Mouse (Mus musculus): ENCODE results near the gene Recql5. TPM values are rescaled to one million over a fixed set of nuclear protein-coding genes. Genes with fewer than 3 reads are reported as not detected.

The Recql5 gene
- polyA plus RNA-seq, 1 experiment from 2014 or later = 22.5 TPM

DNA sequence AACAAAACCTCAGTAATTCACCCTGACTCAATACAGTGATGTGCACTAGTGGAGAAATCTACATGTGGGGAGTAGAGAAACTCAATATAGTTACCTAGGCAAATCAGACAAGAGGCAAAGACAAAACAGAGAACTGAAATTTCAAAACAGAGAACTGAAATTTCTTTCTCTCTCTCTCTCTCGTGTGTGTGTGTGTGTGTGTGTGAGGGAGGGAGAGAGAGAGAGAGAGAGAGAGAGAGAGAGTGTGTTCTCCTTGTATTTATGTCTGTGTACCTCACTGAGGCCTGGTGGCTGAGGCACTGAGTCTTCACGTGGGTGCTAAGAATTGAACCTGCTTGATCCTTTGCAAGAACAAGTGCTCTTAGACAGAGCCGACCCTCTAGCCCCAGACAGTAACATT is 3.5 kb downstream of the Recql5 start:
- Histone ChIP-seq H3K27ac (replicated peaks) (no peak overlapping the region), H3K4me1 (replicated peaks) (peaks cover 23% of the 10 kb centered on the region), H3K9ac (no peak overlapping the region), H3K36me3 (peaks cover 39% of the 10 kb centered on the region), H3K4me3 (no peak overlapping the region), H3K27me3 (no peaks in the 10 kb centered on the region), H3K9me3 (no peaks in the 10 kb centered on the region), H3K4me2 (no peak overlapping the region)
- 80% methylated on average over 3 of the region's 3 CpGs for WGBS
- ATAC-seq (ENCODE audit: low read depth) = no peak

DNA sequence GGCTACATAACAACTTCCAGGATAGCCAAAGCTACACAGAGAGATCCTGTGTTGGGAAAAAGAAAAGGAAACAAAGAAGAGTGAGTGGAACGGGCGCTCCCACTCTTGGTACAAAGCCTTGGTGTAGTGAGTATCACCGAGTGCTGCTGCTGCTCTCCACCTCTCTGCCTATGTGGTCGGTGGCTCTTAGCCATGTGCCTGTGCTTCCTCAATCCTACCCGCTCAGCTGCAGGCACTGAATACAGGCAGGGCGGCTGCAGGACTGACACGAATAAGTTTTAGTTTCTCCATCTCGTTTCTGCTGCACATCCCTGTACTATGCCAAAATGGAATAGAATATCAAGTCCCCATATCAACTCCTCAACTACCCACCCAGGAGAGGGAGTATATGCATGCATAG is 4.2 kb downstream of the Recql5 start:
- Histone ChIP-seq H3K4me3 (no peak overlapping the region), H3K36me3 (peaks cover 46% of the 10 kb centered on the region), H3K9ac (no peak overlapping the region), H3K4me2 (no peak overlapping the region), H3K27ac (replicated peaks) (no peak overlapping the region), H3K27me3 (no peaks in the 10 kb centered on the region), H3K9me3 (no peaks in the 10 kb centered on the region), H3K4me1 (replicated peaks) (peaks cover 15% of the 10 kb centered on the region)
- ATAC-seq (ENCODE audit: low read depth) = no peak
- 89% methylated on average over 8 of the region's 8 CpGs for WGBS

DNA sequence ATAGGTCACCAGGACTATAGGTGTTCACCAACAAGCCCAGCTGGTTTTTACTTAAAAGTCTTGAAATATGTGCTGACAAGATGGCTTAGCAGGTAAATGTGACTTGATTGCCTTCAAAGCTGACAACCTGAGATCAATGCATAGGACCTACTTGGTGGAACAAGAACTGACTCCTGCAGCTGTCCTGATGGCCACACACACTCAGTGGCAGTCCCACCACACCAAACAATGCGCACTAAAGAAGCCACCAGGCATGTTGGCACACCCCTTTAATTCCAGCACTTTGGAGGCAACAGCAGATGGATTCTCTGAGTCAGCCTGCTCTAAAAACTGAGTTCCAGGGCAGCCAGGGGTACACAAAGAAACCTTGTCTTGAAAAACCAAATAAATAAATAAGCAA is 11.3 kb downstream of the Recql5 start:
- peaks cover 40% of the 10 kb centered on the region for H3K36me3 ChIP-seq
- no peak overlapping the region for H3K4me3 ChIP-seq
- ATAC-seq (ENCODE audit: low read depth) = no peak
- WGBS = 97% methylated on average over 1 of the region's 1 CpGs
- no peak overlapping the region for H3K9ac ChIP-seq
- no peak overlapping the region for H3K27ac ChIP-seq (replicated peaks)
- no peaks in the 10 kb centered on the region for H3K9me3 ChIP-seq
- H3K4me2 ChIP-seq = no peak overlapping the region
- H3K27me3 ChIP-seq = no peaks in the 10 kb centered on the region
- H3K4me1 ChIP-seq (replicated peaks) = no peaks in the 10 kb centered on the region

DNA sequence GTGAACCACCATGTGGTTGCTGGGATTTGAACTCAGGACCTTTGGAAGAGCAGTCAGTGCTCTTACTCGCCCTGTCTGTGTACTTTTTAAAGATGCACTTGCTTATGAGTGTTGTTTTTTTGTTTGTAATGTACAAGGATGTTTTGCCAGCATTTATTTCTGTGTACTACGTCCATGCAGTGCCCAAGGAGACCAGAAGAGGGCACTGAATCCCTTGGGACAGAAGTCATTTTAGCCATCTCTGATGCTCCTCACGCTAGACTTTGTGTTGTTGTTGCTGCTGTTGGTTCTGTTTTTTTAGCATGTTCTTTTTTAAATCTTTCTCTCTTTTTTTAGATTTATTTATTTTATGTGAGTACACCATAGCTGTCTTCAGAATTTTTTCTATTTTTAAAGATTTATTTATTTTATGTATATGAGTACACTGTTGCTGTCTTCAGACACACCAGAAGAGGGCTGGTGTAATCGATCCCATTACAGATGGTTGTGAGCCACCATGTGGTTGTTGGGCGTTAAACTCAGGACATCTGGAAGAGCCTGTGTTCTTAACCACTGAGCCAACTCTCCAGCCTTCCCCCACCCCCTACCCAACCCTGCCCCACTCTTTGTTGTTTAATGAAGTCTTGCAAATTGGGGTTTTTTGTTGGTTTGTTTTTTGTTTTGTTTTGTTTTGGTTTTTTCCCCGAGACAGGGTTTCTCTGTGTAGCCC is 13.0 kb downstream of the Recql5 start:
- Histone ChIP-seq H3K9me3 (no peaks in the 10 kb centered on the region), H3K9ac (no peak overlapping the region), H3K36me3 (peaks cover 51% of the 10 kb centered on the region), H3K4me3 (no peak overlapping the region), H3K4me1 (replicated peaks) (no peaks in the 10 kb centered on the region), H3K4me2 (no peak overlapping the region), H3K27ac (replicated peaks) (no peak overlapping the region), H3K27me3 (no peaks in the 10 kb centered on the region)
- WGBS = 47% methylated on average over 6 of the region's 6 CpGs
- ATAC-seq (ENCODE audit: low read depth) = no peak

DNA sequence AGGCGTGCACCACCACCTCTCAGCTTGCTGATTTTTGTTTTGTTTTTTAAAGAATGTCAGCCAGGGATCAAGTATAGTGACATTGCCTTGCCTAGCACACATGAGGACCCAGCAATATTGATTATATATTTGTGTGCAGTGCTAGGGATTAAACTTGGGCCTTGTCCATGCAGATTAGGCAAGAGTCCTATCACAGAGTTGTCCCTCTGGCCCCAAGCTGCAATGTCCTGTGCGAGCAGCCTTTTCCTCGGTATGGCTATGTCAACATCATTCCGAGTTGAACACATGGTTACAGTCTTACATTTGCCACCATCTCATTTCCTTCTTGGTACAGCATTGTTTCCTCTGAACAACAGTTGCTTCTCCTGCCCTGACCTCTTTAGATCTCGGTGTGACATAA is 14.2 kb downstream of the Recql5 start:
- H3K27me3 ChIP-seq = no peaks in the 10 kb centered on the region
- H3K4me3 ChIP-seq = no peak overlapping the region
- H3K27ac ChIP-seq (replicated peaks) = no peak overlapping the region
- H3K4me2 ChIP-seq = no peak overlapping the region
- no peak overlapping the region for H3K9ac ChIP-seq
- no peaks in the 10 kb centered on the region for H3K4me1 ChIP-seq (replicated peaks)
- H3K36me3 ChIP-seq = peaks cover 51% of the 10 kb centered on the region
- WGBS = 91% methylated on average over 5 of the region's 5 CpGs
- no peak for ATAC-seq (ENCODE audit: low read depth)
- no peaks in the 10 kb centered on the region for H3K9me3 ChIP-seq

DNA sequence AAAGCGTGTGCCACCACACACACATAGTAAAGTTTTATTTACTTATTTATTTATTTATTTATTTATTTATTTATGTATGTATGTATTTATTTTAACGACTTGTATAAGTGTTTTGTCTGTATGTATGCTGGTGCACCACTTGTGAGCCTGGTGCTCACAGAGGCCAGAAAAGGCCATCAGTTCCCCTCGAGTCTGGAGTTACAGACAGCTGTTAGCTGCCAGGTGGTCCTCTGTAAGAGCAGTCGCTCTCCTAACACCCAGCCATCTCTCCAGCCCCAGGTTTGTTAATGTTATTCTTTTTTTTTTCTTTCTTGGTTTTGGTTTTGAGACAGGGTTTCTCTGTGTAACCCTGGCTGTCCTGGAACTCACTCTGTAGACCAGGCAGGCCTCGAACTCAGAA is 14.6 kb downstream of the Recql5 start:
- no peak overlapping the region for H3K9ac ChIP-seq
- H3K27me3 ChIP-seq = no peaks in the 10 kb centered on the region
- no peak for ATAC-seq (ENCODE audit: low read depth)
- no peak overlapping the region for H3K27ac ChIP-seq (replicated peaks)
- no peak overlapping the region for H3K4me2 ChIP-seq
- 90% methylated on average over 5 of the region's 5 CpGs for WGBS
- no peak overlapping the region for H3K4me3 ChIP-seq
- no peaks in the 10 kb centered on the region for H3K9me3 ChIP-seq
- peaks cover 51% of the 10 kb centered on the region for H3K36me3 ChIP-seq
- no peaks in the 10 kb centered on the region for H3K4me1 ChIP-seq (replicated peaks)

DNA sequence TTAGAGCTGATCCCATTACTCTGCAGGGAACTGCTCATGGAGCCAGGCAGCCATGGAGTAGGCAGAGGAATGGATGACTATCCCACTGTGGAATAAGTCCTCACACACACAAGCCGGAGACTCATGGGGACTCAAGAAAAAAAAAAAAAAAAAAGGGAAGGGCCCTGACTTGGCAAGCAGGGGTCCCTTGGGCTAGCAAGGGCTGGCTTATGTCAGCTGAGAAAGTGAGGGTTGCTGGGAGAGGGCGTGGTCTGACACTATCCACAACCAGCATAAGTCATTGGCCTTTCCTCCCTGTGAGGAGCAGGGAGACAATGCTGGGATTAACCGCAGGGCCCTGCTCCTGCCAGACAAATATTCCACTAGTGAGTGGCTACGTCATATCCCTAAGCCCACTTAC is 16.7 kb downstream of the Recql5 start:
- ATAC-seq (ENCODE audit: low read depth) = no peak
- Histone ChIP-seq H3K9ac (no peak overlapping the region), H3K4me3 (no peak overlapping the region), H3K27me3 (no peaks in the 10 kb centered on the region), H3K9me3 (no peaks in the 10 kb centered on the region), H3K36me3 (peaks cover 50% of the 10 kb centered on the region), H3K27ac (replicated peaks) (no peak overlapping the region), H3K4me1 (replicated peaks) (no peaks in the 10 kb centered on the region), H3K4me2 (no peak overlapping the region)
- 96% methylated on average over 4 of the region's 4 CpGs for WGBS

DNA sequence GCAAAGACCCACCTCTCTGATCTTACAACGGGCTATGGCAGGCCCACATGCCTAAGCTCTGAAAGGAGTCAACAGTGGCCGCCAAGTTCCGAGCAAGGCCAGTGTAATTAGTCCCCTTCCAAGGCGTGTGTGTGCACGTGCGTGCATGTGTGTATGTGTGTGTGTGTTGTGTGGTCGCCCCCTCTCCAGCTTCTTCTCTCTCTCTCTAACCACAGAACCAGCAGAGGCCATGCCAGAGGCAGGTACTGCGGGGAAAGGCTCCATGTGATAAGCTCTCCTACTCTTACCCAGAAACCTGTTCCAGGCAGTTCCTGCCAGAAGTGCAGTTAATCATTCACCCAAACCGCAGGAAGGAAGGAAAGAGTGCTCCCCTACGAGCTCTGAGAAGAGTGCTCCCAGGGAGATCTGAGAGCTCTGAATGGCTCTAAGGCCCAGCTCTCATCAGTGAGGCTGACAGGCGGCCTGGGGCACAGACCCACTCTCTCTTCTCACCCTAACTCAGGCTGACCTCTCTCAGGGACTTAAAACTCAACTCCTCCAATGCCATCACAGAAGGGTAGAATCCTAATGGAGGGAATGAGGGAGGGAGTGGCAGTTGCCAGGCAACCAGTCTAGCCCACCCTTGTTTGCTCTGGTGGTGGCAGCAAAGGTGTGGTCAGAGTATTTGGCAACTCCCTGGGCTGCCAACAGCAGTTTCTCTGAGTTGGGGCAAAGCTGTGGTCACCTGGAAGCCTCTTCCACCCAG is 21.5 kb downstream of the Recql5 start, which contains the start of gene Smim6:
Gene Smim6 (plus strand): TSS at position 386 of the 745 bp plus-strand sequence.
- no peaks in the 10 kb centered on the region for H3K27me3 ChIP-seq
- no peak within 1 kb of the TSS for H3K9ac ChIP-seq
- no peaks in the 10 kb centered on the region for H3K4me1 ChIP-seq (replicated peaks)
- no peak for ATAC-seq (ENCODE audit: low read depth)
- no peak within 1 kb of the TSS for H3K4me3 ChIP-seq
- 79% methylated on average over 11 of the region's 11 CpGs for WGBS
- H3K9me3 ChIP-seq = no peaks in the 10 kb centered on the region
- H3K27ac ChIP-seq (replicated peaks) = no peak within 1 kb of the TSS
- H3K4me2 ChIP-seq = no peak within 1 kb of the TSS
- H3K36me3 ChIP-seq = peaks cover 66% of the 10 kb centered on the region

DNA sequence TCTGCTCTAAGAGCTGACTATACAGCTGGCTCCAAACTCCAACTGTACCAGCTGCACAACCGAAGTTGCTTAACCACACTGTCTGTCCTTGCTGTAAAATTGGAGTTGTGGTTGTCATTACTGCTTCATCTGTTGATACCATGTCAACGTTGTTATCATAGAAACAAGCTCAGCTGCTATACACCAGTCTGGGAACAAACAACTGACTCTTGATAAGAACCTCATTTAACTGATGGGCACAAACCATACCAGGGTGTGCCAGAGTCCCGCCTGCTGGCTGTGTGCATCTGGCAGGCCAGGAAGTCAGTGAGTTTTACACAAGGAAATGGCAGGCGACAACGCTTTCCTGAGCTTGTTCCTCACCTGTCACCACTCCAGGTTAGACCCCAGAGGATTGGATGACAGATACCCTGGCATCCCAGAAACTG is 22.1 kb downstream of the Recql5 start:
- WGBS = 93% methylated on average over 5 of the region's 5 CpGs
- Histone ChIP-seq H3K4me1 (replicated peaks) (no peaks in the 10 kb centered on the region), H3K27ac (replicated peaks) (no peak overlapping the region), H3K36me3 (peaks cover 59% of the 10 kb centered on the region), H3K27me3 (no peaks in the 10 kb centered on the region), H3K4me3 (no peak overlapping the region), H3K9me3 (no peaks in the 10 kb centered on the region), H3K9ac (no peak overlapping the region), H3K4me2 (no peak overlapping the region)
- ATAC-seq (ENCODE audit: low read depth) = no peak

DNA sequence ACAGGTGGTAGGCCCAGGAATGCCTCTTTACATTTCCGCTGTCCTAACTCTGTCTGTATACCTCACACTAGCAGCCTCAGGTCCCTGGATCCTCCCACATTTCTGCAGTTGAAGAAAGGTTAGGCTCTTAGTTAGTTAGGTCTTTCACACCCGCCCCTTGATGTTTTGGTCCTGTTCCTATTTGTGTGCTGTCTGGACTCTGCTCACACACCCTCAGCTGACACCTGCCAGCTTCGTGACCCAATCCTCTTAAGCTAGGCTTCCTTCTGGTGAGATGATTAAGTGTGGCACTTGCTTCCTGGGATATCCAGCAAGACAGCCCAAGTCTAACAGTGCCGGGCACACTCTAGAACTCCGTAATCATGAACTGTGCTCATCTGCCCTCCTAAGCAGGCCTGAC is 26.8 kb downstream of the Recql5 start:
- H3K27ac ChIP-seq (replicated peaks) = no peak overlapping the region
- no peak overlapping the region for H3K9ac ChIP-seq
- peaks cover 28% of the 10 kb centered on the region for H3K36me3 ChIP-seq
- 92% methylated on average over 5 of the region's 5 CpGs for WGBS
- 0 out of 2 replicates have a peak, but pooled peaks cover 9% of the 10 kb centered on the region for H3K4me1 ChIP-seq (replicated peaks)
- no peak for ATAC-seq (ENCODE audit: low read depth)
- no peak overlapping the region for H3K4me3 ChIP-seq
- no peaks in the 10 kb centered on the region for H3K9me3 ChIP-seq
- H3K27me3 ChIP-seq = no peaks in the 10 kb centered on the region
- no peak overlapping the region for H3K4me2 ChIP-seq

DNA sequence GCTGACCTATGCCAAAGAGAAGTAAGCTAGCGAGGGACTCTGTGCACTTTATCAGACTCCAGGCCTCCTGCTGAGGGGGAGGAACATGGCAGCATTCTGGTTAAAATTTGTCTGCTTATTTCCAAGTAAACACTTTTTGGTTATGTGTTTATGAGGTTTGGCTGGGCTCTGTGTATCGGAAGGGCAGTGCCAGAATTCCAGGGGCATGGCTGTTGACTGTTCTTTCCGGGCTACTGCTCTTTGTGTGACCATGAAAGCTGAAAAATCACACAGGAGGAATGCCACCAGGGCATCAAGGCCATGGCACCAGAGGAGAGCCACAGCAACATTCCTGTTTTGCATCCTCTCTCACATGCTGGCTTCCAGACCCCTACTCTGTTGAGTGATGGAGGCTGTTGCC is 27.2 kb downstream of the Recql5 start:
- no peaks in the 10 kb centered on the region for H3K27me3 ChIP-seq
- no peak overlapping the region for H3K4me3 ChIP-seq
- H3K4me2 ChIP-seq = no peak overlapping the region
- H3K9me3 ChIP-seq = no peaks in the 10 kb centered on the region
- H3K36me3 ChIP-seq = peaks cover 24% of the 10 kb centered on the region
- 0 out of 2 replicates have a peak, but pooled peaks cover 13% of the 10 kb centered on the region for H3K4me1 ChIP-seq (replicated peaks)
- no peak for ATAC-seq (ENCODE audit: low read depth)
- no peak overlapping the region for H3K27ac ChIP-seq (replicated peaks)
- WGBS = 79% methylated on average over 3 of the region's 3 CpGs
- no peak overlapping the region for H3K9ac ChIP-seq

DNA sequence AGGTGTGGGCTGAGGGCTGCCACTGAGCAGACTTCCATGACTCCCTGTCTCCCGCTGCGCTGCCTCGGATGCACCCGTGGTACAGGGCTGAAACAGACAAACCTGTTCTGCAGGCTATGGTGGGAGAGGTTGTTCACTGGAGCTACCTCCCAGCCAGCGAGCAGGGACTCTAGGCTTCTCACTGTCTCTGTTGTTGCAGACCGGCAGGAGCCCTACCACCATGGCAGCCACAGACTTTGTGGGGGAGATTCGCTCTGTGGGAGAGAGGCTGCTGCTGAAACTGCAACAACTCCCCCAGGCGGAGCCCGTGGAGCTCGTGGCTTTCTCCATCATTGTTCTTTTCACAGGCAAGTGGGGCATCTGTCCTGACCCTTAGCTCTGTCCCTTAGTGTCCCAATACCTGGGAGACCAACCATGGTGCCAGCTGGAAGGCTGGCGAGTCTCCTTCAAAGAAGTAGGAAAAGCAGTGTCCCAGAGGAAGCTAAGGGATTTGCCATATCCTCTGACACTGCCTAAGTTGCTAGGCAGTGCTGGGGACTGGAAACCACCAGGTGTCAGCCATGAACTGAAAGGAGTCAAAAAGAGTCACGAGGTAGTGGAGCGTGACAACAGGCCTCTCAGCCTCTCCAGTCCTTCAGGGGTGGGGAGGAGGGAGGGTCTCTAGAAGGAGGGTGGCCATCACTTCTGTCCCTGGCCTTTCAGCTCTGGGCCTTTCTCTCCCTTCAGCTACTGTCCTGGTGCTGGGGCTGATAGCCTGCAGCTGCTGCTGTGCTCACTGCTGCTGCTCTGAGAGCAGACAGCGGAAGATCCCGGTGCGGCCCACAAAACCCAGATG is 28.1 kb downstream of the Recql5 start:
- H3K27me3 ChIP-seq = no peaks in the 10 kb centered on the region
- peaks cover 19% of the 10 kb centered on the region for H3K36me3 ChIP-seq
- H3K4me1 ChIP-seq (replicated peaks) = peaks cover 22% of the 10 kb centered on the region
- WGBS = 65% methylated on average over 16 of the region's 16 CpGs
- no peak for ATAC-seq (ENCODE audit: low read depth)
- H3K9ac ChIP-seq = no peak overlapping the region
- H3K9me3 ChIP-seq = no peaks in the 10 kb centered on the region
- no peak overlapping the region for H3K27ac ChIP-seq (replicated peaks)
- H3K4me2 ChIP-seq = no peak overlapping the region
- no peak overlapping the region for H3K4me3 ChIP-seq

Data from neural tube, embryonic 13.5 days (tissue).